Mouse (Mus musculus) adrenal gland, postnatal 10 days (tissue): ENCODE data around the gene Srgap3. TPM values are rescaled to one million over a fixed set of nuclear protein-coding genes. Genes with fewer than 3 reads are reported as not detected.

Experiments
- DNase-seq: peaks from one replicate; pipeline ENCODE4 v3.0.0; 2021; ENCODE audit warnings: mixed read lengths
- long read RNA-seq, 2 experiments: library from polyadenylated mRNA; stranded (forward); transcript quantifications; one replicate each; pipeline ENCODE4 v2.0.0; 2021
- total RNA-seq, 2 experiments: library from RNA; stranded (reverse); gene quantifications; 2 replicates each; pipeline ENCODE4 v1.2.3; 2021

Srgap3 gene
- 10 to 100 TPM; 13.2 to 15.8 TPM for total RNA-seq
- long read RNA-seq, experiment 1, partial matches to known transcripts, result 0 of 2 reads
- long read RNA-seq, experiment 1, other reads (novel, unspliced or antisense), result 2 of 2 reads
- long read RNA-seq, experiment 2, partial matches to known transcripts, result 1 of 4 reads
- long read RNA-seq, experiment 2, other reads (novel, unspliced or antisense), result 3 of 4 reads

DNA sequence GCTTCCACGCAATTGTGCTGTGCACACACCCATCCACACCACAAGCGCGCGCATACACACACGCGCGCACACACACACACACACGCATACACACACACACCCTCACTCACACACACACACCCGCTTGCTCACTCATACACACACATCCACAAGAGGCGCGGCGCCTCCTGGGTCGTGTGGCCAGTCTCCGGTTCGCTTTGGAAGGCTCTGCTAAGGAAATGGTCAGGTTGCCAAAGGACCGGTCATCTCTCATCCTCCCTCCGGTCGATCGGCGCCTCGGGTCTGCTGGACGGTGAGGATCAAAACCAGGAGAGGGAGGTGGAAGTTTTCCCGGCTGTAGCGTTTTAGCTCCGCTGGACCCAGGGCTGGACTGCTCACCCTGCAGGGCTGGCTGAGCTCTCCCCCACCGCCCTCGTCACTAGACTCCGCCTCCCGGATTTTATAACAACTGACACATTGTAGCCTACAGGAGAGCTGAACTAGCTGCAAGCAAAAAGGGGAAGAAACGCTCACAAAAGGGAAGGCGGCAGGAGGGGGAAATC, at the start of gene Srgap3:
Gene Srgap3 (minus strand): TSS at position 372 of the 542 bp plus-strand sequence.
- peak; percentile 88 for DNase-seq

DNA sequence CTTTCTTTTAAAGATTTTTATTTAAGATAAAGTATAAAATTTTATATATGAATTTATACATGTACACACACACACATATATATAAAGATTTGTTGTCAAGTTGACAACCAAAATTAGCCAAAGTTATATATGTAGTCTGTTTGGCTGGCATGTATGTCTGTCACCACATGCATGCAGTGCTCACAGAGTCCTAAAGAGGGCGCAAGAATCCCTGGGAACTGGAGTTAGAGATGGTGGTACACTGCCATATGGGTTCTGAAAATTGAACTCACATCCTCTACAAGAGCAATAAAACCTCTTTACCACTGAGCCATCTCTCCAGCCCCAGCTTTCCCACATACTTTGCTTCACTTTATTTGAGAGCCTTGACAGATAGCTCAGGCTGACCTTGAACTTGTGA, 48.6 kb upstream of the Srgap3 start:
- DNase-seq, result no peak

GRCm38 (mm10) chr6:112990119-112990518, 43.1 kb upstream of the Srgap3 start:
- DNase-seq, result no peak

GRCm38 (mm10) chr6:112985362-112986314, 38.6 kb upstream of the Srgap3 start:
- no peak for DNase-seq

GRCm38 (mm10) chr6:112982241-112982640, 35.2 kb upstream of the Srgap3 start:
- no peak for DNase-seq

DNA sequence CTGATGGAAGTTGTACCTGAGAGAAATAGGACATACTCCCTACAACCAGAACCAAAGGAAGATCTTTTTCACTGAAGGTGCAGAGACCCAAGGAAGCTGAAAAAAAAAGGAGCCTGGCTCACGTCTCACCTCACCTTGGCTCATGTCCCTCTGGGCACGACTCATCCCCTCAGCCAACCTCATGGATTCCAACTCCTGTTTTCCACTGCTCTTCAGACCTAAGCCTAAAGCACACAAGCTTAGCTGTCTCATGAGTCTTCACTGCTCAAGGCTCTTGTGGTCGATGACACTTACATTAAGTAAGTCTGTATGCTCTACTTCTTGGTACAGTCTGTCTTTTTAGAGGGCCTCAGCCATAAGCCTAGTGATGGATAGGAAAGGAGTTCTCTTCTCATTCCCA, 31.9 kb upstream of the Srgap3 start:
- no peak for DNase-seq

- DNase-seq, result no peak
These were observed 30.2 kb upstream of the Srgap3 start for GRCm38 (mm10) chr6:112977246-112977645.

GRCm38 (mm10) chr6:112976541-112976940, 29.5 kb upstream of the Srgap3 start:
- DNase-seq, result no peak

DNA sequence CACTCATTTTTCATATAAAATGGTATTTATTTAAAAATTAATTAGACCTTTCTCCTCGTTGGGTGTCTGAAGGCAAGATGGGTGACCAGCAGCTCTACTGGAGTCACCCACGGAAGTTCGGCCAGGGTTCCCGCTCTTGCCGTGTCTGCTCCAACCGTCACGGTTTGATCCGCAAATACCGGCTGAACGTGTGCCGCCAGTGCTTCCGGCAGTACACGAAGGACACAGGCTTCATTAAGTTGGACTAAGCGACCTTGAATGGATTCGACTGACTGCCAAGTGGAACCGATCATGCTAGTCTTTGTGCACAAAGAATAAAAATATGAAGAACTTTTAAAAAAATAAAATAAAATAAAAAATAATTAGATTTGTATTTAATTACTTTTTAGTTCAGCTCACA, 29.1 kb upstream of the Srgap3 start:
- DNase-seq, result no peak

DNA sequence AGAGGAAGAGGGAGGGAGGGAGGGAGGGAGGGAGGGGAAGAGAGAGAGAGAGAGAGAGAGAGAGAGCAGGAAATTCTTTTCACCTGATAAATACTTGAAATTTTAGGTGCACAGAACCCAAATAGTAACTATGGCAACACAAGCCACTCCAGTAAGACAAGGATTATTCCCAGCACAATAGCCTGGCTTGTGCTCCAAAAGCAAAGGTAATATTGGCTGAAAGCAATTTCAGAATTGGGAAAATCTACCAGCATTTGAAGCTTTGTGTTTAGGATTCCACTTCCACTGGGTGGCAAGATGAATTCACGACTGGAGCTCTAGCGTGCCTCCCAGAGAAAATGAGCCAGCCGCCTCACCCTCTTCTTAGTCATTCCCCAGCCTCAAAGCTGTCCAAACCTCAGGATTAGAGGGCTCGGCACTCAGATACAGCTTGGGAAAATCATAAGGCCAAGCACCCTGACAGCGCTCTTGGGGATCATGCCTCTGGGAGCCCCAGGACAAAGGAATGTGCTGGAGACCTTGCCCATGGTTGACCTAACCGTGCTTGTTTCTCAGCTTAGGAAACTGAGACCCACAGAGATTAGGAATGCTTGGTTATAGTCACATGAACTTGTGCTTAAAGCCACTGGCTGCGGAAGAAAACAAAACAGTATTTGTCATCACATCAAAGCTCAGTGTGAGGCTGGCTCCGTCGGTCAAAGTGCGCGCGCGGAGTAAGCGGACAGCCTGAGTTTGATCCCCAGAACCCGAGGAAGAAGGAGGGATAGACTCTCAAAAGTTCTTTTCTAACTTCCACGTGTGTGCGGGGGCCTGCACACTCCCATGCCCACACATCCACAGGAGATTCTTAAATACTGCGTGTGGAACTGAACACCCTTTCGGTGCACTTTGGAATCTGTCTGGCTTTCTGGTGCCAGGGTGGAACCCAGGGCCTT, 27.0 kb upstream of the Srgap3 start:
- DNase-seq, result no peak

GRCm38 (mm10) chr6:112972858-112973631, 26.0 kb upstream of the Srgap3 start:
- peak; percentile 62 for DNase-seq

DNA sequence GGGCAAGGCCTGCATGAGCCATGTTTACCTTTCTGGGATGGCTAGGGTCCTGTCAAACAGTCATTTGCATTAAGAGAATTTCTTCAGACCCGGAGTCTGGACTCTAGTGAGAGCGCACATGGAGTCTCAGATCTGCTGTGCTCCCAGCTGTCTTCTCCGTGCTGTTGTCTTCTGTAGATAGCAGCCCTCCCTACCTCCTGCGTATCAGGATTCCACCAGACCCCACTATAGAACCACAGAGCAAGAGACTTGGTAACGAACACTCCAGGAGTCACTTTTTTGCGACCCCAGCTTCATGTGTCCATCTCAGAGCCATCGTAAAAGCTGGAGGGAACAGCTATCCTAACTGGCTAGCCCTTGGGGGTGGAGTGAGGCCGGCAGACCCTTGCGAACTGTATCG, 25.1 kb upstream of the Srgap3 start:
- no peak for DNase-seq

DNA sequence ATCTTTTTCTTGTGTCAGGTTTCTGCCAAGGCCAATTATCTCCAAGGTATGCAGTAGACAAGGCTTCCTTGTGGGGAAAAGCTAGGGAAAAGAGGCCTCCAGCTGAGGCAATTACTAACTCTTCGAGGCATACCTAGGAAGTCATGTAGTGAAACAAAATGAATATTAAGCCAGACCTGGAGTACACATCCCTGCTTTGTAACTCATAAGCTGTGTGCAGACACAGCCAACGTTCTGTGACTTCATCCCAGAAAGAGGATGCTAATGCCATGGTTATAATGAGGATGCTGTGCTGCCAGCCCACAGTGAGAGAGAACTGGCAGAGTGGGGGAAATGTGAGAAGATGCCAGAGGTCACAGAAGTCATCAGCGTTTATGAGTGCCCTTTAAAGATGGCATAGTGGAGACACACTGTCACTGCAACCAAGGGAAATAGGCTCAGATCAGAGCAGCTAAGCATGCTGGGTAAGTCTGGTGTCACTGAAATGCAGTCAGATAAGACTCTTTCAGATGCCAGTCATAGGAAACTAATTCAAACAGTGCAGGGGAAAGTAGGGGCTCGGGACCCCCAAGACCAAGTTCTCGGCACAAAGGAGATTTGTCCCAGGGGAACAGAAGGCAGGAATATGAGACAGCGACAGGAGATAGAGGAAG, 24.2 kb upstream of the Srgap3 start:
- no peak for DNase-seq

DNA sequence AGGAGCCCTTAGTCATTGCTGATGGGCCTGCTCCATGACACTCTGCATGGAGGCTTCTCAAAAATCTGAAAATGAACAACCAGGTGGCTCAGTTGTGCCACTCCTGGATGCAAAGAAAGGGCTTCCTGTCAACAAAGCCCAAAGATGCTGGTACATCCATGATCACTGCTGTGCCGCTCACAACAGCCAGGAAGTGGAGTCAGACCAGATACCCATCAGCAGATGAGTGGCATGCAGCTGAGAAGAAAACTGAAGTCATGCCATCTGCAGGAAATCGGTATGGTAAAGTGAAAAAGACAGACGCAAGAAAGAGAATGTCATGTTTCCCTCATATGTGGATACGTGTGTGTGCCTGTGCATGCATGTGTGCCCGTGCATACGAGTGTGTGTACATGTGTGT, 20.3 kb upstream of the Srgap3 start:
- no peak for DNase-seq

DNA sequence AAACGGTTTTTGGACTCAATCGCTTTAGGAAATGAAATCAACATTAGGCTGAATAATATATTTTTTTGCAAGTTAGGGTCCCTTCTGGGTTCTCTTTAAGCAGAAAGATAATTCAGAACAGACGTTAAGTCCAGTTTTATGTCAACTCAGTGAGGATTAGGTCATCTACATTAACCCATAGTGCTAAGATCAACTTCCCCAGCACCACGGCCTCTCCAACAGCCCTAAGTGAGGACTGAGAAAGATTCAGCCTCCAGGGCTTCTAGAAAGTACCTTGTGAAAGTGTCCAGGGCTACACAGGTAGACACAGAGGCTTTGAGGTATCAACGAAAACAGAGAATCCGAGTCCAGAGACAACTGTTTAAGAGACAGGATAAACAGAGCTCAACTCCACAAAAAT, 11.3 kb upstream of the Srgap3 start:
- DNase-seq, result no peak

GRCm38 (mm10) chr6:112957583-112958280, 10.7 kb upstream of the Srgap3 start:
- DNase-seq, result no peak

- no peak for DNase-seq
These were observed 8.7 kb upstream of the Srgap3 start for GRCm38 (mm10) chr6:112955773-112956172.

GRCm38 (mm10) chr6:112953905-112954304, 6.8 kb upstream of the Srgap3 start:
- no peak for DNase-seq

- DNase-seq, result no peak
These were observed 4.2 kb upstream of the Srgap3 start for GRCm38 (mm10) chr6:112951254-112951653.
